Mouse (Mus musculus) hindbrain, embryonic 10.5 days (tissue): ENCODE data around the gene Llgl2. TPM values are rescaled to one million over a fixed set of nuclear protein-coding genes. Genes with fewer than 3 reads are reported as not detected.

Experiments
- polyA plus RNA-seq: library from polyadenylated mRNA; unstranded; fragments of >200 nt; fragmentation: Nextera tagmentation; extraction: Ambion mirVana; gene quantifications from 2 replicates; pipeline ENCODE4 v1.2.1, GENCODE M21; 2016

The Llgl2 gene
- polyA plus RNA-seq, 1 experiment from 2014 or later = 10.4 TPM

Other genes with a start within 250 kb of the Llgl2 start
- 104 and 112 TPM in 2 replicates for gene Mrps7, start 220.1 kb upstream of the Llgl2 start, polyA plus RNA-seq
- gene Gga3, start 220.0 kb upstream of the Llgl2 start, polyA plus RNA-seq = 35.1 and 37.6 TPM in 2 replicates
- gene Mif4gd, start 211.1 kb upstream of the Llgl2 start, polyA plus RNA-seq = 16.3 and 20.6 TPM in 2 replicates
- 23.7 and 24.7 TPM in 2 replicates for gene Slc25a19, start 195.8 kb upstream of the Llgl2 start, polyA plus RNA-seq
- 92.7 and 119 TPM in 2 replicates for gene Grb2, start 115.5 kb upstream of the Llgl2 start, polyA plus RNA-seq
- gene Tmem94, start 58.6 kb upstream of the Llgl2 start, polyA plus RNA-seq = 42.0 and 47.4 TPM in 2 replicates
- gene Caskin2, start 10.4 kb upstream of the Llgl2 start, polyA plus RNA-seq = 19.0 and 21.5 TPM in 2 replicates
- 38.1 and 41.5 TPM in 2 replicates for gene Tsen54, start 9.3 kb upstream of the Llgl2 start, polyA plus RNA-seq
- 0.19 and 0.21 TPM in 2 replicates for gene Myo15b, start 34.4 kb downstream of the Llgl2 start, polyA plus RNA-seq
- gene Smim5, start 75.9 kb downstream of the Llgl2 start, polyA plus RNA-seq = 1.4 and 4.2 TPM in 2 replicates
- gene Smim6, start 88.0 kb downstream of the Llgl2 start, polyA plus RNA-seq = 1.4 and 1.6 TPM in 2 replicates
- gene Sap30bp, start 109.2 kb downstream of the Llgl2 start, polyA plus RNA-seq = 44.7 and 52.5 TPM in 2 replicates
- 27.3 and 28.8 TPM in 2 replicates for gene Recql5, start 109.4 kb downstream of the Llgl2 start, polyA plus RNA-seq
- 0.92 and 0.94 TPM in 2 replicates for gene Itgb4, start 150.7 kb downstream of the Llgl2 start, polyA plus RNA-seq
- 184 and 204 TPM in 2 replicates for gene Galk1, start 188.7 kb downstream of the Llgl2 start, polyA plus RNA-seq
- gene H3f3b, start 203.9 kb downstream of the Llgl2 start, polyA plus RNA-seq = 1,623 and 1,834 TPM in 2 replicates
- gene Unk, start 206.3 kb downstream of the Llgl2 start, polyA plus RNA-seq = 47.7 and 51.3 TPM in 2 replicates